7 mouse cellular contexts compared by ENCODE assay signal in the genomic region with DNA sequence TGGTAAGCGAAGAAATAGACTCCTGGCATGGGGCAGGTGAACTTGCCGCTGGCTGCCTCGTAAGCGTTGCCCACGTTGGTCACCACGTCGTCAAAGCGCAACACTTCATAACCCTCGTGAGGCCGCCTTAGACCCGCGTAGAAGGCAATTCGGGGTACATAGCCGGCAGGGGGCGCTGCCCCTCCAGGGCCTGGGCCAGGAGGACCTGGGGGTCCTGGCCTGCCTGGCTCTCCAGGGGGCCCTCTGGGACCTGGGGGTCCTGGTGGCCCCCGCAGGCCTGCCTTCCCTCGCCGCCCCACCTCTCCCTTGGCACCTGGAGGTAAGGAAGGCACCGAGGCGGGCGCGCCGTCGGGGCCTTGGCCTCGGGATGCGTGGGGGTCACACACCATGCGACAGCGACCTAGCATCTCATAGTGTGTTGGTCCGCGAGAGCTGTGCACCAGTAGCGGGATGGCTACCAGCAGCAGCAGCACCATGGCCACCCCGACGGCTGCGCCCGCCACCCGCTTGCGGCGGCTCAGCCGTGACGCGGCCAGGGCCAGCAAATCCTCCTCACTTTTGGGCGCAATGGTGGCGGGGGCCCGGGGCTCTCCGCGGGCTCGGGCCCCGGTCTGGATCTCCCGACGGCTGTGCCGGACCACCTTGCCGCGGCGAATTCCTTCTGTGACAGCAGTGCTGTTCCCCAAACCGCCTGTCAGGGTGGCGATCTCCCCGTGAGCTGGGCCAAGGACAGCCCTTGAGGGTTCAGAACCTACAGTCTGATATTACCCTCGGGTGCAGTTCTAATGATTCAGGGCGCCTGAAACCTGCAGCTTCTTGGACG. TPM values are rescaled to one million over a fixed set of nuclear protein-coding genes. Genes with fewer than 3 reads are reported as not detected.
DNase-seq lines count a peak whose midpoint lies in the region; ATAC-seq and TF ChIP-seq lines count a peak whose summit lies in the region.

TSS of gene C1ql4 (minus strand) at position 565 of the 823 bp plus-strand sequence.

- TF ChIP-seq CTCF in spleen, adult 2 months (IDR thresholded peaks at IDR 0.05; ENCODE audit: extremely low read depth, insufficient read depth, insufficient read length, insufficient replicate concordance), result peak; percentile 28; the same call in 1 of the 2 replicates

- H3K4me1 ChIP-seq in spleen, adult 2 months (ENCODE audit: control insufficient read depth, insufficient read depth, insufficient read length), result peaks cover 4% of the 10 kb centered on the region; the same call in 1 of the 2 replicates
- peaks cover 27% of the 10 kb centered on the region for H3K4me1 ChIP-seq in forebrain, embryonic 13.5 days
- H3K4me1 ChIP-seq in limb, embryonic 12.5 days (replicated peaks), result peaks cover 14% of the 10 kb centered on the region
- H3K4me1 ChIP-seq in neural tube, embryonic 11.5 days (ENCODE audit: control insufficient read depth, insufficient read depth, low read length), result peaks cover 10% of the 10 kb centered on the region

- H3K4me2 ChIP-seq in forebrain, embryonic 13.5 days, result peak within 1 kb of the TSS; percentile 57
- peak within 1 kb of the TSS; percentile 50 for H3K4me2 ChIP-seq in limb, embryonic 12.5 days
- peak within 1 kb of the TSS; percentile 21 for H3K4me2 ChIP-seq in neural tube, embryonic 11.5 days (ENCODE audit: low read depth)

- H3K4me3 ChIP-seq in spleen, adult 2 months (ENCODE audit: extremely low read depth, insufficient read depth, insufficient read length), result no peak within 1 kb of the TSS
- H3K4me3 ChIP-seq in forebrain, embryonic 13.5 days, result peak within 1 kb of the TSS; percentile 29
- peak within 1 kb of the TSS; percentile 30 for H3K4me3 ChIP-seq in limb, embryonic 12.5 days (replicated peaks)
- H3K4me3 ChIP-seq in neural tube, embryonic 11.5 days (ENCODE audit: low read depth, low read length), result peak within 1 kb of the TSS; percentile 23

- no peaks in the 10 kb centered on the region for H3K9me3 ChIP-seq in forebrain, embryonic 13.5 days (replicated peaks)
- peaks cover 3% of the 10 kb centered on the region; the same call in 1 of the 2 replicates for H3K9me3 ChIP-seq in limb, embryonic 12.5 days
- H3K9me3 ChIP-seq in neural tube, embryonic 11.5 days (ENCODE audit: control insufficient read depth, low read length), result no peaks in the 10 kb centered on the region

- no peak within 1 kb of the TSS for H3K27ac ChIP-seq in spleen, adult 2 months (ENCODE audit: insufficient read depth, low read length)
- no peak within 1 kb of the TSS for H3K27ac ChIP-seq in forebrain, embryonic 13.5 days
- no peak within 1 kb of the TSS for H3K27ac ChIP-seq in limb, embryonic 12.5 days
- H3K27ac ChIP-seq in neural tube, embryonic 11.5 days (ENCODE audit: low read depth, low read length), result no peak within 1 kb of the TSS

- no peak for TF ChIP-seq POLR2A in spleen, adult 2 months (IDR thresholded peaks at IDR 0.05; ENCODE audit: low read depth, low read length)

- peak; percentile 17; the same call in 1 of the 2 replicates for ATAC-seq in forebrain, embryonic 13.5 days
- ATAC-seq in limb, embryonic 12.5 days (ENCODE audit: insufficient number of reproducible peaks, insufficient read depth, low FRiP score, low TSS enrichment, low read depth), result no peak
- no peak for ATAC-seq in neural tube, embryonic 11.5 days (ENCODE audit: insufficient read depth, low FRiP score, low TSS enrichment)

- H3K27me3 ChIP-seq in spleen, adult 2 months (ENCODE audit: control insufficient read depth, insufficient read depth, low read length), result peaks cover 16% of the 10 kb centered on the region
- H3K27me3 ChIP-seq in forebrain, embryonic 13.5 days, result peaks cover 93% of the 10 kb centered on the region
- peaks cover 100% of the 10 kb centered on the region for H3K27me3 ChIP-seq in limb, embryonic 12.5 days
- peaks cover 69% of the 10 kb centered on the region for H3K27me3 ChIP-seq in neural tube, embryonic 11.5 days (ENCODE audit: control insufficient read depth, insufficient read depth, low read length)

- no peaks in the 10 kb centered on the region for H3K36me3 ChIP-seq in spleen, adult 2 months (ENCODE audit: control insufficient read depth, insufficient read depth, low read length)
- H3K36me3 ChIP-seq in forebrain, embryonic 13.5 days (ENCODE audit: poor library complexity, severe bottlenecking), result peaks cover 13% of the 10 kb centered on the region
- peaks cover 11% of the 10 kb centered on the region for H3K36me3 ChIP-seq in limb, embryonic 12.5 days
- H3K36me3 ChIP-seq in neural tube, embryonic 11.5 days (ENCODE audit: control insufficient read depth, insufficient read depth, low read length), result peaks cover 6% of the 10 kb centered on the region

- WGBS in spleen, adult 2 months, result 25% methylated on average over 60 of the region's 60 CpGs
- WGBS in forebrain, embryonic 13.5 days, result 8% methylated on average over 58 of the region's 60 CpGs
- WGBS in limb, embryonic 12.5 days, result 9% methylated on average over 60 of the region's 60 CpGs
- WGBS in neural tube, embryonic 11.5 days, result 6% methylated on average over 58 of the region's 60 CpGs

- DNase-seq in spleen, adult 2 months (ENCODE audit: low read depth in 1 of 2, low spot score in 2 of 2), result no peak
- no peak for DNase-seq in spleen, adult 12 weeks (ENCODE audit: low spot score)
- peak; percentile 67 for DNase-seq in neural tube, embryonic 11.5 days (ENCODE audit: low spot score)
- DNase-seq in urinary bladder, postnatal 25 days (ENCODE audit: low spot score), result no peak
- no peak for DNase-seq in right cerebral cortex, adult 18-20 months

- peak within 1 kb of the TSS; percentile 48; the same call in 1 of the 2 replicates for H3K9ac ChIP-seq in forebrain, embryonic 13.5 days
- peak within 1 kb of the TSS; percentile 35; the same call in 1 of the 2 replicates for H3K9ac ChIP-seq in limb, embryonic 12.5 days (replicated peaks)
- peak within 1 kb of the TSS; percentile 20; the same call in 1 of the 2 replicates for H3K9ac ChIP-seq in neural tube, embryonic 11.5 days (ENCODE audit: low read length)

RNA-seq across cellular contexts. Expression of gene C1ql4, which starts in this region (rescaled TPM):
- polyA plus RNA-seq in spleen, adult 2 months (2012; rRNA removed), result not detected in 2 replicates
- 0.39 TPM in 1 of 2 replicates, not detected in the other for polyA plus RNA-seq in forebrain, embryonic 13.5 days (2015; fragmentation: Nextera tagmentation; extraction: Ambion mirVana)
- polyA plus RNA-seq in limb, embryonic 12.5 days (2016; fragmentation: Nextera tagmentation; extraction: Ambion mirVana), result 0.19 TPM in 1 of 2 replicates, not detected in the other
- 3.0 and 3.2 TPM in 2 replicates for polyA plus RNA-seq in neural tube, embryonic 11.5 days (2014; fragmentation: Nextera tagmentation; extraction: Ambion mirVana)

Comparison
In these comparisons a context has a peak if more than half of its experiments do, and no peak if none do; other contexts are left out.
1. Peak in ATAC-seq, H3K4me3 ChIP-seq, H3K9ac ChIP-seq and H3K4me2 ChIP-seq in forebrain, embryonic 13.5 days; RNA of the gene not detected or under 1 TPM.